Mouse (Mus musculus): Measurements from ENCODE around the gene Hrnr. TPM values are rescaled to one million over a fixed set of nuclear protein-coding genes. Genes with fewer than 3 reads are reported as not detected.

Hrnr gene
- polyA plus RNA-seq (2012; rRNA removed): not detected in 2 replicates

DNA sequence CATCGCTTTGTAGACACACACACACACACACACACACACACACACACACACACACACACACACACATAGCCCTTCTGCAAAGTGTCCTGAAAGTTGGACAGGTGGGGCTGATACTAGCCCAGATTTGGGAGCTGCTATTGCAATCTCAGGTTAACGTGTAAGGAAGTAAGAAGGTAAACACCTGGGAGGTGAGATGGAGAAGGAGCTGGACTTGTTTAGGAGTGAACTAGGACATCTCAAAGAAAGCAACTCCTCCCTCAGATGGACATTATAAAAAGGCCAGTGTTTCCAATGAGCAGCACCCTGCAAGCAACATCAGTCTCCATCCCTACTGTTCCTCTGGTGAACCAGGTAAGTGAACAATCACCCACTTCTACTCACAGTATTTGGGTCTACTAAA lies at the start of gene Hrnr:
Gene Hrnr (plus strand): TSS at position 301 of the 400 bp plus-strand sequence.
- DNase-seq (ENCODE audit: low spot score): no peak

- DNase-seq (ENCODE audit: low spot score): no peak
Observed at GRCm38 (mm10) chr3:93273223-93273622, 46.3 kb upstream of the Hrnr start, which contains the start of gene Flg. Gene Flg (plus strand): TSS chr3:93273523.

- no peak for DNase-seq (ENCODE audit: low spot score)
Observed at GRCm38 (mm10) chr3:93297542-93297941, 22.0 kb upstream of the Hrnr start.

DNA sequence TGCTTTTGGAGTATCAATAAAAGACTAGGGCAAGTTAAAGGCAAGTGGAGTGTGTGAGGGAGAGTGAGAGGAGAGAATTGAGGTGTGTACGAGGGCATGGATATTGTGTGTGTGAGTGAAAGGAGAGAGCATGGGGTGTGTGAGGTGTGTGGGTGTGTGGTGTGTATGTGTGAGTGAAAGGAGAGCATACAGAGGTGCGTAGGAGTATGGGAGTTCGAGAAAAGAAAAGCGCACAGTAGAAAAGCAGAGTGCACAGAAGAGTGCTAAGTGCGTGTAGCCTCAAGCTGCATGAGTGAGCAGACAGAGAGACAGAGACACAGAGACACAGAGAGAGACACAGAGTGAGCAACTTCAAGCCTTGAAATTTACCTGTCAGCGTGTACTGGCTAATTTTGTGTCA lies 19.7 kb upstream of the Hrnr start:
- DNase-seq (ENCODE audit: low spot score): no peak

DNA sequence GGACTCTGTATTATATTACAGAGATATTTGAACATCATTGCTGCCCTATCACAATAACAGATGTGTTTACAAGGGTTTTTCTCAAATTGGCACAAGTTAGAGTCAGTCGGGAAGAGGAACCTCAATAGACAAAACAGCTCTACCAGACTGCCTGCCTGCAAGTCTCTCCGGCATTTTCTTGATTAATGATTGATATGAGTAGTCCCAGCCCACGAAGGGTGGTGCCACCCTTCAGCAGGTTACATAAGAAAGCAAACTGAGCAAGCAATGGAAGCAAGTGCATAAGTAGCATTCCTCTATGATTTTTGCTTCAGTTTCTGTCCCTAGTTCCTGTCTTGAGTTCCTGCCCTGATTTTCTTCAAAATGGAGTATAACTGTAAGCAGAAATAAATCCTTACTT lies 17.7 kb upstream of the Hrnr start:
- DNase-seq (ENCODE audit: low spot score): no peak

DNA sequence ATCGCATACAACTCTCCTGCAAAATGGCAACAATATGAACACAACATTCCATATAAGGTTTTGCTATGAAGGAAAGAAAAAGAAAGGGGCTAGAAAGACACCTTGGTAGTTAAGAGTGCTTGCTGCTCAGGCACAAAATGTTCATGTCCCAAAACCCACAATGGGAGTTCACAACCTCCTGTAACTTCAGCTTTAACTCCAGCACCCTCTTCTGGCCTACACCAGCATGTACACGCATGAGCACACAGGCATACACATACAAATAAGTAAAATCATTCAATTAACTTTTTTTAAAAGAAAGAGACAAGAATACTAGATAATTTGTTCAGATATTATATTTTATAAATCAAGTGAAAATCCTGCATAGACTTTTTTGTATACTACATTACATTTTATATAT lies 13.4 kb upstream of the Hrnr start:
- DNase-seq (ENCODE audit: low spot score): no peak

GRCm38 (mm10) chr3:93311371-93311770 lies 8.2 kb upstream of the Hrnr start:
- DNase-seq (ENCODE audit: low spot score): no peak

GRCm38 (mm10) chr3:93314388-93314787 lies 5.2 kb upstream of the Hrnr start:
- no peak for DNase-seq (ENCODE audit: low spot score)

DNA sequence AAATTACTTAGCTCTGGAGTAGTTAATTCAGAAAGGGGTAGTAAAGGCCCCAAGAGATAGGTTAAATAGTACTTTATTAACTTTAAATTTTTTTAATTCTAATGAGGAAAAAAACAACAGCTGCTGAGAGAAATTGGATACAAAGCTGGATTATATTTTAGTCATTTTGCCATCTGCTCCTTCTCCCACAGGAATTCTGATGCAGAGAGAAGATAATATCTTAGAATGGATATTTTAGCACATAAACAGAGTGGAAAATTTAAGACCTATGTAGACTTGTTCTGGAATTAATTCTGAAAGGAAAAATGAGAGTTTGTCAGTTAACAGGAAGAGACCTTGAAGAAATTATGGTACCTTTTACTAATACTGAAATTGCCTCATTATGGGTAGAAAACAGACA lies 18.2 kb downstream of the Hrnr start:
- no peak for DNase-seq (ENCODE audit: low spot score)

DNA sequence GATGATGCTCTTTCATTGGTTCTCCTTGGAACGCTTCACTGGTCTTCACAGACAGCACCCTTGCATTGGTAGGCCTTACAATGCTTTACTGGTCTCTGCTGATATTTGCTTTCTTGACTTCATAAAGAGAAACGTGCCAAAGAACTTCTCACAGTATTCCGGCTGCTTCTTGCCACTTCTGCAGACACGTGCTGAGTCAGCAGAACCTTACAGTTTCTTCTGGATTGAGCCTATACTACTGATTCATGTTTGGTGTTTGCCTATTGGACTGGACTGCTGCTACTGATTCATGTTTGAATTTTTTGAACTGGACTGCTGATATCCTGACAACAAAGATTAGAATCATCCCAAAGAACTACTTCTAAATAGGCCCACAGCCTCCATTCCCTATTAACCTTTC lies 20.5 kb downstream of the Hrnr start:
- no peak for DNase-seq (ENCODE audit: low spot score)

DNA sequence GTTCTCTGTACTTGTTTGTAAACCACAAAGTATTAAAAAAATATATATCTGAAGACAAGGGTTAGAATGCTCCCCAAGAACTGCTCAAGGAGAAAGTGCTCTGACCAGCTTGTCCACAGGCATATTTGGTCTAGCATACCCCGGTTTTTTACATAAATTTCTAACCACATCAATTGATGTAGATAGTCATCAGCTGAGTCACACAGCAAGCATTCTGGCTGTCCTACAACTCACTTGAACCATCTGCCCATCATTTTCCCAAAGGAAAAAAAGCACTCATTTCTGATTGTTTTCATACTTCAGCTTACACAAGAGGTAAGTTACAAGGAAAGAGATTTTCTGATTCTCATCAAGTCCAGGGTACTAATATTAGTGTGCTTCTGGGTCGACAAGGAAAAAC lies 27.3 kb downstream of the Hrnr start:
- no peak for DNase-seq (ENCODE audit: low spot score)

DNA sequence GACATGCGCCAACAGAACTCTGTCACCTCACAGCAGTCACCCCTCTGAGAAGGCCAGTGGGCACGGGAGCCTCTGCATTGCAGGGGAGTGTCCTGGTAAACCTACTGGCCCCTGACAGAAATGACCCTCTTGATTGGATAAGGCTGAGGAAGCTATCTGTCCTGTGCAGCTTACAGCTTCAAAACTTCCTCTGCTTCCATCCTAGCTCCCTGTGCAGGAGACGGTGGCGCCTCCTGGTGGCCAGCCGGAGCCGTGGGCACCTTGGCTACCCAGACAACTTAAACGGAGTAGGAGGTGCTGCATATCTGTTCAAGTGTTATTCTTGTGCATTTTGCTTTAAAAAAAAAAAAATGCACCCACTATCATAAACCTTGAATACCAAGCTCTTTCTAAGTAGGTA lies 40.5 kb downstream of the Hrnr start:
- DNase-seq (ENCODE audit: low spot score): peak; percentile 43

DNA sequence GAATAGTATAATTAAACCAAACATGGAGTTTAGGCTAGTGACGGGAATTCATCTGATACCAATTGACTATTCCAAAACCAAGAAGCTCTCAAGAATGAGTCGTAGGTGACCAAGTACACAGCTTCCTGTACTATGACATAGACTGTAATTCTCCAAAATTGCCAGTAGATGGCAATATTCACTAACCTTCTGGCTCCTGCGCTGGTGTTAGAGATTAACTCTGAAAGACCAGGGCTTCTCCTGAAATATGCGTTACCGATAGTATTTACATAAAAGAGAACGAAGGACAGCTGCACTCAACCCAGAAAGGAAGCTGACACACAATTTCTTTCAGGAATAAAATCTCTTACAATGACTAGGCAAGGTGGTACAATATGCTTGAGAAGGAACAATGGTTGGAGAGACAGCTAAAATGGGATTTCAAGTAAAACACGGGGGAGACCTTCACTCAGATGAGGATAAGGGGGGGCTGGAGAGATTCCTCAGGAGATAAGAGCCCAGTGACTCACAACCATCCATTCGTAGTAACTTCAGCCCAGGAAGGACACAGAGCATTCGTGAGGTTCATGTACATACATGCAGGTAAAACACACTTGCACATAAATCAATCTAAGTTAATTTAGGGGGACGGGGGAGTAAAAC lies 42.5 kb downstream of the Hrnr start:
- DNase-seq (ENCODE audit: low spot score): no peak

DNA sequence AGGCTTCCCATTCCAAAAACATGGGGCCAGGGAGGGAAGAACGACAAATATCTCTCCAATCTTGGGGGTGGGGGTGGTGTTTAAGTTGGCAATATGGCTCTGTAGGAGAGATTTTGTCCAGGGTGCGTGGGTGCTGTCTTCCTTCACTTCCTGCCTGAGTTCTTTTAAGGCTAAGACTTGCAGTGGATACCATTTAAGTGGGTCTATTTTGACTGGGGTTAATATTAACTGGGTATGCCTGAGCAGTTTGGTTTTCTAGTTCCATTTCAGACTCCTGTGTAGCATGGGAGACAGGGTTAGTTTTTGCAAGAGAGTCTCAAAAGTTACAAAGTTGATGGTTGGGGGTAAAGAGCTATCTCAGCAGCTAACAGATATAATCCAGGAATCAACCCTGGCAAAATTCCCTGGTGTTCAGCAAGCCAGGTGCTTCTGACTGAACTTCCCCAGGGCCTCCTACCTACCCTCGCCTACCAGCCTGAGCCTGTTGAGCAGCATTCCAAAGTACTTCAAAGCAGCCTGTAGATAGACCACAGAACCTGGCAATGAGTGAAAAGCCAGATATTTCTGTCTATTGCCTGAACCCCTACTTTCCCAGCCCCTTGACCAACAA lies 47.5 kb downstream of the Hrnr start:
- DNase-seq (ENCODE audit: low spot score): no peak

DNA sequence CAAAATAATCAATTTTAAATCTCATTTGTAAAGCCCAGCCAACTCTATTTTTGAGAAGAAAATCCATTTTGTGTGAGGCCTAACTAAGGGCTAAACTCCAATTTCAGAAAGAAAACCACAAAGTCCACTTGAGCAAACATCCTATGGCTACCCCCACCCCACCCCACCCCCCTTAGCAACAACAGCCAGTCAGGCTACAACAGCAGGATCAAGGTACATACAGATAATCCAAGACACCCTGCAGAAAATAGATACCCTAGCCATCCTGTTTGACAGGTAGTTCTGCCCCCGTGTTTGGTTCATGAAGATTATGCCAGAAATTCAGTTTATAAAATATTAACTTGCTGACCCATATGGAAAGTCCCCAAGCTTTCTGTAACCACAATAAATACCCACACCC lies 48.6 kb downstream of the Hrnr start:
- no peak for DNase-seq (ENCODE audit: low spot score)

- DNase-seq (ENCODE audit: low spot score): no peak
Observed at GRCm38 (mm10) chr3:93373416-93373815, 53.9 kb downstream of the Hrnr start.

DNA sequence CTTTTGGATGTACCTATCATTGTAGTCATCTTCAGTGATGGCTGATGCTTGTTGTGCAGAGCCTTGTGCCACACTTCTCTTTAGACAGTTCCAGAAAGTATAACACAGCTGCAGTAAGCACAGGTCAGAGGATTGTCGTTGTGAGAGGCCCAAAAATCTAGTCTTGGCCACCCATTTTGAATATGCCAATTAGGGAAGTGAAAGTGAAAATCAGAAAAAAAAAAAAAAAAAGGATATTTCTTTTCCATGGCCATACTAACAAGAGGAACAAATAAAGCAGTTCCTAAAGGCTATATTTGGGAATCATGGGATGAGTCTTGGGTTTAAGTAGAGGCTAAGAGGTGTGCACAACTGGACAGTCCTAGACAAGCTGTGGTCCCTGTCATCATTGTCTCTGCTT lies 55.6 kb downstream of the Hrnr start:
- DNase-seq (ENCODE audit: low spot score): no peak

DNA sequence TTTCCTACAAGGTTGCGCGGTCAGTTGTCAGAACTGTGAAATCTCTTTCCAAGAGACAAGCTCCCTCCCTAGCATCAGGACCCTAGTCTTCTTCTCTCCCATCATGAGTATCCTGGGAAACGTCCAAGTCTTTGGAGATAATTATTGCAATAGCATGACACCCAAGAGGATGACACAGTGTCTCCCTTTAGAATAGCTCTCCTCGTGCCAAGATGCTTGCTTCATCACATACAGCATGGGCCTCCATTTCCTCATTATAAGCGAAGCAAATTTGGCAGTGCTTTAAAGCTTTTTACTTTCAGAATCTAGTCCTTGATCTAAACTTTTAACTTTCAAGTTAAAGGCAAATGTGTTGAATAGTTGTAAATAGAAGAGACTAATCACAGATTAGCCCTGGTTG lies 56.1 kb downstream of the Hrnr start:
- DNase-seq (ENCODE audit: low spot score): no peak

GRCm38 (mm10) chr3:93378146-93378545 lies 58.6 kb downstream of the Hrnr start:
- DNase-seq (ENCODE audit: low spot score): no peak

Other genes starting within 250 kb of the Hrnr start
- 0.03 TPM in 1 of 2 replicates, not detected in the other for gene Crnn, start 175.0 kb upstream of the Hrnr start, polyA plus RNA-seq (2012; rRNA removed)
- gene Flg2, start 122.5 kb upstream of the Hrnr start, polyA plus RNA-seq (2012; rRNA removed): not detected in 2 replicates
- gene Flg, start 46.2 kb upstream of the Hrnr start, polyA plus RNA-seq (2012; rRNA removed): not detected in 2 replicates
- 0.69 and 0.96 TPM in 2 replicates for gene Rptn, start 74.0 kb downstream of the Hrnr start, polyA plus RNA-seq (2012; rRNA removed)
- 0.37 and 0.57 TPM in 2 replicates for gene Tchh, start 122.6 kb downstream of the Hrnr start, polyA plus RNA-seq (2012; rRNA removed)
- not detected in 2 replicates for gene Tchhl1, start 149.0 kb downstream of the Hrnr start, polyA plus RNA-seq (2012; rRNA removed)
- gene S100a11, start 200.7 kb downstream of the Hrnr start, polyA plus RNA-seq (2012; rRNA removed): 912 and 1,103 TPM in 2 replicates
- gene S100a10, start 235.3 kb downstream of the Hrnr start, polyA plus RNA-seq (2012; rRNA removed): 264 and 295 TPM in 2 replicates

Data from urinary bladder, adult 2 months (tissue).